Mouse (Mus musculus): ENCODE data around the gene Mknk1.
A peak's percentile ranks its signal among the peaks of the same experiment; 100 is the strongest.

Mknk1 gene

DNA sequence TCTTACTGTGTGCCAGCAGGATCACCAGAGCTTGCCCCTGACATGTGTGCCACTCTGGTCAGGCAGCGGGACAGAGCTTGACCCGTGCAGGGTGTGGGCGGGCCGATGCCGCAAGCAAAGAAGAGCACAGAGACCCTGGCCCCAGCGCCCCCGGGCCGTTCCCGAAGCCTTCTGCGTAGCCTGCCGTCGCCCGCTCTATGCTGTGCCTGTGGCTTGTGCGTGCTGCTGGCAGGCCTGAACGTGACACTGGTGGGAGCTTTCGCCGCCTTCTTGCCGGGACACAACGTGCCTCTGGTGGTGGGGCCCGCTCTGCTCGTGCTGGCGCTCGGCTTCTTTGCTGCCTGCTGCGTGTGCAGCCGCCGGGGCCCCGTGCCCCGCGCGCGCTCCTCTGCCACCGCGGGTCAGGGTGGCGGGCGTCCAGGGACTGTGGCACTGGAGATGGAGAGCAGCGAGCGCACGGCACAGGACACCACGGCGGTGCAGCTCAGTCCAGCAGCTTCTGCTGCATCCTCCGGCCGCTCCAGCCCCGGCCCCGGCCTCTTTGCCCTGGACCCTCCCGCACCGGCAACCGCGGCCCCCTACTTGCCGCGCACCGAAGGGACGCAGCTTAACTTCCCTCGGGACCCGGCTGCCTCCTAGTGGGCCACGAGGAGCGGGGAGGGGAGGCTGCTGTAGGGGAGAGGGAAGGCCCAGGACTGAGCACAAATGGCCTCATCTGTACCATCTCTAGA lies 59.1 kb downstream of the Mknk1 start:
- DNase-seq: no peak

DNA sequence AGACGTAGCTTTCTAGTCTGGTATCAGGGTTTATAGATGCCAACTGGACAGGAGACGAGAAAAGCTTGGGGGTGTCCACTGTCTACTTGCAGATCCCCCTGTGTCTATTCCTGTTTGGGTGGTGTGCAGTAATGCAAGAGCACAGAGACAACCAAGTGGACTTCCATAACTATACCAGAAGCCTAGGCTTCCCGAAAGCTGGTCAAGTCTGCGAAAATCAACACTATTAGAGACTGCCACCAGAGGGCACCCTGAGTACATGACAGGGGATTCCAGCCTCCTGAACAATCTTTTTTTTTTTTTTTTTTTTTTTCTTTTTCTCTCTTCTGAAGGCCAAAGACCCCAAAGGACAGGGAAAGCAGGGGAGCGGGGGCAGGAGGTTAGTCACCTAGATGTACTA lies 63.8 kb downstream of the Mknk1 start:
- peak; percentile 44 to 65 for DNase-seq

GRCm38 (mm10) chr4:115904375-115904774 lies 65.4 kb downstream of the Mknk1 start:
- no peak for DNase-seq

- DNase-seq: no peak
Observed at GRCm38 (mm10) chr4:115905701-115906100, 66.7 kb downstream of the Mknk1 start.

DNA sequence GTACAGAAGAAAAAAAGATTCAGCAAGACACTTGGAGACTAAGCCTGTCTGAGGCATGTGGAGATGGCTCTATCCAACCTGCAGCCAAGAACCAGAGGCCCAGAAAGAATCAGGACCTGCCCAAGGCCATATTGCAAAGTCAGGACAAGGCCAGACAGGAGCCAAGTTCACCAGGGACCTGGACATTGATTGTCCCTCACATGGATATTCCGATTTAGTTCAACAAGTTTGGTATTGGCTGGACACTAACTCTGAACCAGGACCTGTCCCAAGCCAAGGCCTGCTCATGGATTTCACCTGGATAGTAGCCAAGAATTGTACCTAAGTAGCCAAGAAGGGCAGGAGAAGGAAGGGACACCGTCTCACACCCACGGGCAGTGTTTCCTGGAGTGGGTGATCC lies 67.8 kb downstream of the Mknk1 start:
- DNase-seq: no peak

- DNase-seq: no peak
Observed at GRCm38 (mm10) chr4:115907994-115908393, 69.0 kb downstream of the Mknk1 start.

GRCm38 (mm10) chr4:115908641-115909040 lies 69.6 kb downstream of the Mknk1 start:
- DNase-seq: no peak

GRCm38 (mm10) chr4:115911586-115911985 lies 72.6 kb downstream of the Mknk1 start:
- DNase-seq: no peak

DNA sequence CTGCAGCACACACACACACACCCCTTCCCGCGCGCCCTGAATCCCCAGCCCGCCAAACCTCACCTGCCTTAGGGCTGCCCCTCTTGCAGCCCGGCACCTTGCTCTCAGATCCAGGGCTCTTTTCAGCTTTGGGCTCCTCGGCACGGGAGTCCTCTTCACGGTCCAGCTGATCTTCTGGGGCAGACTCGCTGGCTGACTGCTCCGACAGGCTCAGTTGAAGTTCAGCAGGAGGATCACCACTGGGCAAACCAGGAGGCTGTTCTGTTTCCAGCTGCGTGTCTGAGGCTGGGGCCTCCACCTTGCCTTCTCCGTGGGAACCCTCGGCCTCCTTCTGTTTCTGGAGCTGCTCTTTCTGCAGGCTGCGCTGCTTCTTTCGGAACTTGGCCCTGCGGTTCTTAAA lies 80.9 kb downstream of the Mknk1 start:
- DNase-seq: no peak

- no peak for DNase-seq
Observed at GRCm38 (mm10) chr4:115922688-115923087, 83.7 kb downstream of the Mknk1 start.

DNA sequence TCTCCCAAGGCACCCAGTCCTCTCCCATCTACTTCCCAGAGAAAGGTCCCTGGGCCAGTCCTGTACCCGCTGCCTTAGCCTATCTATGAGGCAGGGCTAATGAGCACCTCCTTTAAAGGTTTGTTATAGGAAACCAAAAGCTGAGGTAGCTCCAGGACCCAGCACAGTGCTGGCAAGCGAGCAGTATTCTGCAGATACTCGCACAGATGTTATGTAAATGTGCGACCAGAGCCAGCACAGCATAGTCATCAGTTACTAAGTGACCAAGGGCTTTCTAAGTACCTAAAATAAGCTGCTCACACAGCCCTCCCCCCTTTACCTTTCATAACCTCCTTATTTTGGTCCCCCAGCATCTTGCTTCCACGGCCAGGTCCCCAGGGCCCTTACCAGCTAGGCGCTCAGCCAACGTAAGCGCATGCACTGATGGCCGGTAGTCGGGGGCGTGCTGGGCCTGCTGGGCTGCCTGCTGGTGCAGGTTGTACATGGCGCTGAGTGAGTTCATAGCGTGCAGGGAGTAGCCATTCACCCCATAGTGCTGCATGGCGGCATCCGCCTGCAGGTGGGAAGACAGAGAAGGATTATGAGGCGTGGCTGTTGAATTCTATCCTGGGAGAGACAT lies 84.4 kb downstream of the Mknk1 start:
- no peak for DNase-seq

- DNase-seq: no peak
Observed at GRCm38 (mm10) chr4:115927637-115928036, 88.6 kb downstream of the Mknk1 start.
